9 mouse cellular contexts compared by ENCODE assay signal in the genomic region with DNA sequence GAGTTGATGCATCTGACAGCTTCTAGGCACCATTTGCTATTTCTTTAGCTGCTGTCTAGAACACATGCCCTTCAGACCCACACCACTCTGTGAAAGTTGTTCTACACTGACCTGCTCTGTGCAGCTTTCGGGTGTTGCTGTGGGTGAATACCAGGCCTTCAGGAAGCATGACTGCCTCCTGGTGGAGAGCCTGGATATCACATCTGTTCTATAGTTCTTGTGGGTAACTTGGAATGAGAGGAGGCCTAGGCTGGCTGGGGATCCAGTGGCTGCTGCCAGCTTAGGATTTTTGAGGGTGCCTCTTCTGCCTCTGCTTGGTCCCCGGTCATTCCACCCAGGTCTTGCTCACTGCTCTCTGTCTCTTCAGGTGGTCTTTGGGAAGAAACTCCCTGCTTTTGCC. TPM values are rescaled to one million over a fixed set of nuclear protein-coding genes. Genes with fewer than 3 reads are reported as not detected.
DNase-seq lines count a peak whose midpoint lies in the region; ATAC-seq and TF ChIP-seq lines count a peak whose summit lies in the region.
"Had no signal": no experiment of that assay in that cellular context is flagged by ENCODE, and none has a peak within 500 bp of the region (broad histone marks: within the 10 kb centered on the region; RNA-seq: fewer than 3 reads in every experiment).

No protein-coding gene starts in this region.

- peak; percentile 63 for DNase-seq in gastrocnemius, adult 18-20 months (ENCODE audit: low spot score)
- DNase-seq in gastrocnemius, adult 8-10 months (ENCODE audit: low spot score in 2 of 2): no peak
- DNase-seq in 416B (ENCODE audit: low read depth): peak; percentile 84
- peak; percentile 80 for DNase-seq in adipocyte (ENCODE audit: low spot score)
- peak; percentile 58 for DNase-seq in embryonic facial prominence, embryonic 14.5 days (ENCODE audit: low spot score)
- DNase-seq in hindlimb bud, embryonic 11.5 days (ENCODE audit: extremely low spot score, low read depth, low spot score): peak; percentile 54
- peak; percentile 84 for DNase-seq in lung, embryonic 14.5 days
- peak; percentile 51 to 67 for DNase-seq in spleen, postnatal 36 days (ENCODE audit: low spot score in 2 of 2)

- no peak overlapping the region for H3K27ac ChIP-seq in embryonic facial prominence, embryonic 14.5 days (replicated peaks; ENCODE audit: low read depth, low read length)
- H3K27ac ChIP-seq in lung, embryonic 14.5 days (ENCODE audit: low read depth): no peak overlapping the region

- no peak overlapping the region for H3K4me2 ChIP-seq in embryonic facial prominence, embryonic 14.5 days (ENCODE audit: low read depth, low read length)
- H3K4me2 ChIP-seq in lung, embryonic 14.5 days: no peak overlapping the region

- peaks cover 48% of the 10 kb centered on the region for H3K36me3 ChIP-seq in embryonic facial prominence, embryonic 14.5 days (ENCODE audit: control insufficient read depth, insufficient read depth, low read length)
- H3K36me3 ChIP-seq in lung, embryonic 14.5 days (ENCODE audit: insufficient read depth): peaks cover 51% of the 10 kb centered on the region

- H3K9ac ChIP-seq in embryonic facial prominence, embryonic 14.5 days (ENCODE audit: low read depth, low read length): no peak overlapping the region
- no peak overlapping the region for H3K9ac ChIP-seq in lung, embryonic 14.5 days

- WGBS in embryonic facial prominence, embryonic 14.5 days: 62% methylated on average over 2 of the region's 2 CpGs
- 58% methylated on average over 2 of the region's 2 CpGs for WGBS in lung, embryonic 14.5 days

- no peak overlapping the region for H3K4me3 ChIP-seq in embryonic facial prominence, embryonic 14.5 days (ENCODE audit: low read depth, low read length)
- no peak overlapping the region for H3K4me3 ChIP-seq in lung, embryonic 14.5 days (ENCODE audit: low read depth, low read length)

- H3K27me3 ChIP-seq in embryonic facial prominence, embryonic 14.5 days (replicated peaks; ENCODE audit: control insufficient read depth, insufficient read depth, low read length): no peaks in the 10 kb centered on the region
- H3K27me3 ChIP-seq in lung, embryonic 14.5 days (ENCODE audit: insufficient read depth, low read length): no peaks in the 10 kb centered on the region

- H3K4me1 ChIP-seq in embryonic facial prominence, embryonic 14.5 days (ENCODE audit: control insufficient read depth, insufficient read depth, low read length): peaks cover 11% of the 10 kb centered on the region
- H3K4me1 ChIP-seq in lung, embryonic 14.5 days (ENCODE audit: insufficient read depth): peaks cover 8% of the 10 kb centered on the region

- no peaks in the 10 kb centered on the region for H3K9me3 ChIP-seq in embryonic facial prominence, embryonic 14.5 days (ENCODE audit: control insufficient read depth, low read length)
- H3K9me3 ChIP-seq in lung, embryonic 14.5 days (ENCODE audit: low read depth, low read length): no peaks in the 10 kb centered on the region

- TF ChIP-seq CTCF in lung, embryonic 14.5 days (IDR thresholded peaks at IDR 0.05; ENCODE audit: low read depth): peak; percentile 82

- peak; percentile 39; the same call in 1 of the 2 replicates for ATAC-seq in embryonic facial prominence, embryonic 14.5 days (ENCODE audit: low read depth)
- ATAC-seq in lung, embryonic 14.5 days (ENCODE audit: insufficient read depth): peak; percentile 38; the same call in 1 of the 2 replicates

RNA-seq across cellular contexts. Expression of a gene that starts 6.7 kb away (rescaled TPM):
- total RNA-seq in gastrocnemius, adult 18-20 months (2021): 10 to 100 TPM; 23.1 to 25.4 TPM
- total RNA-seq in gastrocnemius, adult 8-10 months (2022): 10 to 100 TPM; 22.4 to 27.6 (median 27.0) TPM
- 23.7 and 25.2 TPM in 2 replicates for polyA plus RNA-seq in embryonic facial prominence, embryonic 14.5 days (2014; fragmentation: Nextera tagmentation; extraction: Ambion mirVana)
- polyA plus RNA-seq in lung, embryonic 14.5 days (2014; fragmentation: Nextera tagmentation; extraction: Ambion mirVana): 32.9 and 34.0 TPM in 2 replicates

RNA-seq across cellular contexts. Expression of a gene that starts 13.6 kb away (rescaled TPM):
- under 1 TPM in 1 of 2 experiments, not detected in 1; 0.14 TPM for total RNA-seq in gastrocnemius, adult 18-20 months (2021)
- total RNA-seq in gastrocnemius, adult 8-10 months (2022): under 1 TPM in 1 of 4 experiments, not detected in 3; 0.17 TPM
- 7.7 and 8.2 TPM in 2 replicates for polyA plus RNA-seq in embryonic facial prominence, embryonic 14.5 days (2014; fragmentation: Nextera tagmentation; extraction: Ambion mirVana)
- polyA plus RNA-seq in lung, embryonic 14.5 days (2014; fragmentation: Nextera tagmentation; extraction: Ambion mirVana): 0.83 and 1.3 TPM in 2 replicates

RNA-seq across cellular contexts. Expression of a gene that starts 17.9 kb away (rescaled TPM):
- total RNA-seq in gastrocnemius, adult 18-20 months (2021): not detected
- total RNA-seq in gastrocnemius, adult 8-10 months (2022): not detected
- 0.82 and 1.4 TPM in 2 replicates for polyA plus RNA-seq in embryonic facial prominence, embryonic 14.5 days (2014; fragmentation: Nextera tagmentation; extraction: Ambion mirVana)
- polyA plus RNA-seq in lung, embryonic 14.5 days (2014; fragmentation: Nextera tagmentation; extraction: Ambion mirVana): 0.78 and 1.0 TPM in 2 replicates
- total RNA-seq: left cerebral cortex, postnatal 10 days had no signal

RNA-seq across cellular contexts. Expression of a gene that starts 19.8 kb away (rescaled TPM):
- 10 to 100 TPM; 41.1 to 48.3 TPM for total RNA-seq in gastrocnemius, adult 18-20 months (2021)
- total RNA-seq in gastrocnemius, adult 8-10 months (2022): 10 to 100 TPM; 38.2 to 54.4 (median 44.7) TPM
- polyA plus RNA-seq in embryonic facial prominence, embryonic 14.5 days (2014; fragmentation: Nextera tagmentation; extraction: Ambion mirVana): 40.8 and 41.9 TPM in 2 replicates
- 53.9 and 54.4 TPM in 2 replicates for polyA plus RNA-seq in lung, embryonic 14.5 days (2014; fragmentation: Nextera tagmentation; extraction: Ambion mirVana)

RNA-seq across cellular contexts. Expression of a gene that starts 19.8 kb away (rescaled TPM):
- total RNA-seq in gastrocnemius, adult 18-20 months (2021): under 1 TPM; 0.32 to 0.95 TPM
- total RNA-seq in gastrocnemius, adult 8-10 months (2022): under 1 TPM; 0.22 to 0.70 (median 0.42) TPM
- polyA plus RNA-seq in embryonic facial prominence, embryonic 14.5 days (2014; fragmentation: Nextera tagmentation; extraction: Ambion mirVana): 3.7 and 5.3 TPM in 2 replicates
- polyA plus RNA-seq in lung, embryonic 14.5 days (2014; fragmentation: Nextera tagmentation; extraction: Ambion mirVana): 3.5 and 5.0 TPM in 2 replicates

Comparison
In these comparisons a context has a peak if more than half of its experiments do, and no peak if none do; other contexts are left out.
1. DNase-seq: peak in gastrocnemius, adult 18-20 months (single experiment), 416B (single experiment), adipocyte (single experiment), embryonic facial prominence, embryonic 14.5 days (single experiment), hindlimb bud, embryonic 11.5 days (single experiment), lung, embryonic 14.5 days (single experiment) and spleen, postnatal 36 days (2 of 2); none in gastrocnemius, adult 8-10 months (0 of 2).